Mouse (Mus musculus): ENCODE measurements around the gene Ermard. TPM values are rescaled to one million over a fixed set of nuclear protein-coding genes. Genes with fewer than 3 reads are reported as not detected.

Ermard gene
- polyA plus RNA-seq, 1 experiment: not detected

GRCm38 (mm10) chr17:15120096-15120495, 79.1 kb downstream of the Ermard start:
- no peak overlapping the region for H3K4me3 ChIP-seq (ENCODE audit: insufficient read depth, low read depth, low read length)
- no peaks in the 10 kb centered on the region for H3K4me1 ChIP-seq (ENCODE audit: control insufficient read depth, insufficient read depth, low read length)
- no peak for TF ChIP-seq CTCF (IDR thresholded peaks at IDR 0.05; ENCODE audit: insufficient read depth, low read depth, low read length)
- no peak for TF ChIP-seq POLR2A (IDR thresholded peaks at IDR 0.05; ENCODE audit: insufficient read depth, low read depth, low read length)
- no peak overlapping the region for H3K27ac ChIP-seq (ENCODE audit: insufficient read depth, low read depth, low read length)
- WGBS: 96% methylated on average over 4 of the region's 4 CpGs

- WGBS: 77% methylated on average over 6 of the region's 6 CpGs
- Histone ChIP-seq H3K27ac (ENCODE audit: insufficient read depth, low read depth, low read length) (no peak overlapping the region), H3K4me1 (ENCODE audit: control insufficient read depth, insufficient read depth, low read length) (no peaks in the 10 kb centered on the region), H3K4me3 (ENCODE audit: insufficient read depth, low read depth, low read length) (no peak overlapping the region)
- TF ChIP-seq CTCF (IDR thresholded peaks at IDR 0.05; ENCODE audit: insufficient read depth, low read depth, low read length) (no peak), POLR2A (IDR thresholded peaks at IDR 0.05; ENCODE audit: insufficient read depth, low read depth, low read length) (no peak)
These were observed 79.6 kb downstream of the Ermard start for GRCm38 (mm10) chr17:15120569-15120968.

GRCm38 (mm10) chr17:15129630-15130287, 88.8 kb downstream of the Ermard start:
- Histone ChIP-seq H3K27ac (ENCODE audit: insufficient read depth, low read depth, low read length) (no peak overlapping the region), H3K4me1 (ENCODE audit: control insufficient read depth, insufficient read depth, low read length) (no peaks in the 10 kb centered on the region), H3K4me3 (ENCODE audit: insufficient read depth, low read depth, low read length) (no peak overlapping the region)
- TF ChIP-seq CTCF (IDR thresholded peaks at IDR 0.05; ENCODE audit: insufficient read depth, low read depth, low read length) (no peak), POLR2A (IDR thresholded peaks at IDR 0.05; ENCODE audit: insufficient read depth, low read depth, low read length) (no peak)
- WGBS: 80% methylated on average over 9 of the region's 9 CpGs

GRCm38 (mm10) chr17:15130288-15130656, 89.3 kb downstream of the Ermard start:
- Histone ChIP-seq H3K27ac (ENCODE audit: insufficient read depth, low read depth, low read length) (no peak overlapping the region), H3K4me1 (ENCODE audit: control insufficient read depth, insufficient read depth, low read length) (no peaks in the 10 kb centered on the region), H3K4me3 (ENCODE audit: insufficient read depth, low read depth, low read length) (no peak overlapping the region)
- over 99% methylated on average over 3 of the region's 3 CpGs for WGBS
- no peak for TF ChIP-seq POLR2A (IDR thresholded peaks at IDR 0.05; ENCODE audit: insufficient read depth, low read depth, low read length)
- TF ChIP-seq CTCF (IDR thresholded peaks at IDR 0.05; ENCODE audit: insufficient read depth, low read depth, low read length): no peak

- TF ChIP-seq POLR2A (IDR thresholded peaks at IDR 0.05; ENCODE audit: insufficient read depth, low read depth, low read length) (no peak), CTCF (IDR thresholded peaks at IDR 0.05; ENCODE audit: insufficient read depth, low read depth, low read length) (no peak)
- Histone ChIP-seq H3K4me1 (ENCODE audit: control insufficient read depth, insufficient read depth, low read length) (peaks cover 4% of the 10 kb centered on the region; the same call in 1 of the 2 replicates), H3K4me3 (ENCODE audit: insufficient read depth, low read depth, low read length) (no peak overlapping the region), H3K27ac (ENCODE audit: insufficient read depth, low read depth, low read length) (no peak overlapping the region)
- 88% methylated on average over 12 of the region's 12 CpGs for WGBS
These were observed 94.1 kb downstream of the Ermard start for GRCm38 (mm10) chr17:15134905-15135669.

- H3K4me3 ChIP-seq (ENCODE audit: insufficient read depth, low read depth, low read length): no peak overlapping the region
- no peak overlapping the region for H3K27ac ChIP-seq (ENCODE audit: insufficient read depth, low read depth, low read length)
- 40% methylated on average over 5 of the region's 5 CpGs for WGBS
- H3K4me1 ChIP-seq (ENCODE audit: control insufficient read depth, insufficient read depth, low read length): peaks cover 4% of the 10 kb centered on the region; the same call in 1 of the 2 replicates
- TF ChIP-seq POLR2A (IDR thresholded peaks at IDR 0.05; ENCODE audit: insufficient read depth, low read depth, low read length): no peak
These were observed 96.4 kb downstream of the Ermard start for GRCm38 (mm10) chr17:15137443-15137842.

Other genes starting within 250 kb of the Ermard start
- gene Wdr27, start 98.0 kb upstream of the Ermard start, polyA plus RNA-seq (2012; ENCODE audit: insufficient read depth, insufficient read length, low replicate concordance, missing spikeins): not detected in 2 replicates
- gene 1600012H06Rik, start 98.0 kb upstream of the Ermard start, polyA plus RNA-seq (2012; ENCODE audit: insufficient read depth, insufficient read length, low replicate concordance, missing spikeins): not detected in 2 replicates
- gene Phf10, start 79.9 kb upstream of the Ermard start, polyA plus RNA-seq (2012; ENCODE audit: insufficient read depth, insufficient read length, low replicate concordance, missing spikeins): not detected in 2 replicates
- not detected in 2 replicates for gene 9030025P20Rik, start 62.7 kb upstream of the Ermard start, polyA plus RNA-seq (2012; ENCODE audit: insufficient read depth, insufficient read length, low replicate concordance, missing spikeins)
- gene Gm3417, start 62.4 kb upstream of the Ermard start, polyA plus RNA-seq (2012; ENCODE audit: insufficient read depth, insufficient read length, low replicate concordance, missing spikeins): not detected in 2 replicates
- not detected in 2 replicates for gene Gm3435, start 31.0 kb upstream of the Ermard start, polyA plus RNA-seq (2012; ENCODE audit: insufficient read depth, insufficient read length, low replicate concordance, missing spikeins)
- not detected in 2 replicates for gene Tcte3, start 280 bp downstream of the Ermard start, polyA plus RNA-seq (2012; ENCODE audit: insufficient read depth, insufficient read length, low replicate concordance, missing spikeins)
- not detected in 2 replicates for gene Gm3448, start 329 bp downstream of the Ermard start, polyA plus RNA-seq (2012; ENCODE audit: insufficient read depth, insufficient read length, low replicate concordance, missing spikeins)

Data from olfactory bulb, adult 2 months (tissue).